Mouse (Mus musculus): ENCODE results near the gene Rora. TPM values are rescaled to one million over a fixed set of nuclear protein-coding genes. Genes with fewer than 3 reads are reported as not detected.

The Rora gene
- polyA plus RNA-seq, 1 experiment from 2014 or later, result 4.2 TPM

- Histone ChIP-seq H3K4me3 (no peak overlapping the region), H3K4me1 (replicated peaks) (peaks cover 11% of the 10 kb centered on the region), H3K27ac (no peak overlapping the region), H3K36me3 (no peaks in the 10 kb centered on the region), H3K9me3 (0 out of 2 replicates have a peak, but pooled peaks cover 2% of the 10 kb centered on the region), H3K27me3 (ENCODE audit: insufficient read depth, poor library complexity, severe bottlenecking) (peaks cover 18% of the 10 kb centered on the region; the same call in 1 of the 2 replicates)
- no peak for DNase-seq (ENCODE audit: low spot score)
- 93% methylated on average over 3 of the region's 3 CpGs for WGBS
Observed at GRCm38 (mm10) chr9:69285011-69285410, 631.4 kb downstream of the Rora start.

DNA sequence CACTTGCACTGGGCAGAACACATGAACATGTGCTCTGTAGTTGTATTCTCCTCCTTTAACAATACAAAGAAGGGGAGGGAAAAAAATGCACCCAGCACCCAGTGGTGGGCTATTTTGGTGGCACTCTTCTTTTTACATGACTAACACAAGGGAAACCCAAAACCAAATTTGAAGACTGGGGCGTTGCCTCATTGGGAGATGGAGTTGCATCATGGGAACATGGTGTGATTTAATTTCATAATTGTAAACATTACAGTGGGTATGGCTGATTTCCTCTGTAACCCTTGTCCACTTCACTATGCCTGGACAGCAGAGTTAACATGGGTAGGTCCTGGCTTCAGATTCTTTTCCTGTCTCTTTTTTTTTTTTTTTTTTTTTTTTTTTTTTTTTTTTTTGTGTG, 634.5 kb downstream of the Rora start:
- Histone ChIP-seq H3K27ac (no peak overlapping the region), H3K36me3 (no peaks in the 10 kb centered on the region), H3K27me3 (ENCODE audit: insufficient read depth, poor library complexity, severe bottlenecking) (peaks cover 49% of the 10 kb centered on the region), H3K4me1 (replicated peaks) (peaks cover 27% of the 10 kb centered on the region), H3K9me3 (no peaks in the 10 kb centered on the region), H3K4me3 (no peak overlapping the region)
- DNase-seq (ENCODE audit: low spot score), result no peak
- WGBS, result 88% methylated on average over 1 of the region's 1 CpGs

- peaks cover 27% of the 10 kb centered on the region for H3K4me1 ChIP-seq (replicated peaks)
- no peak overlapping the region for H3K27ac ChIP-seq
- peaks cover 54% of the 10 kb centered on the region for H3K27me3 ChIP-seq (ENCODE audit: insufficient read depth, poor library complexity, severe bottlenecking)
- no peak for DNase-seq (ENCODE audit: low spot score)
- H3K9me3 ChIP-seq, result no peaks in the 10 kb centered on the region
- no peak overlapping the region for H3K4me3 ChIP-seq
- H3K36me3 ChIP-seq, result no peaks in the 10 kb centered on the region
- 39% methylated on average over 5 of the region's 5 CpGs for WGBS
Observed at GRCm38 (mm10) chr9:69288586-69288985, 635.0 kb downstream of the Rora start.

- peak; percentile 81 for DNase-seq (ENCODE audit: low spot score)
- under 1% methylated on average over 59 of the region's 59 CpGs for WGBS
- peaks cover 58% of the 10 kb centered on the region for H3K27me3 ChIP-seq (ENCODE audit: insufficient read depth, poor library complexity, severe bottlenecking)
- H3K27ac ChIP-seq, result peak overlapping the region; percentile 85
- H3K4me1 ChIP-seq (replicated peaks), result peaks cover 27% of the 10 kb centered on the region
- no peaks in the 10 kb centered on the region for H3K9me3 ChIP-seq
- no peaks in the 10 kb centered on the region for H3K36me3 ChIP-seq
- H3K4me3 ChIP-seq, result peak overlapping the region; percentile 82
Observed at GRCm38 (mm10) chr9:69289056-69290017, 635.8 kb downstream of the Rora start.

DNA sequence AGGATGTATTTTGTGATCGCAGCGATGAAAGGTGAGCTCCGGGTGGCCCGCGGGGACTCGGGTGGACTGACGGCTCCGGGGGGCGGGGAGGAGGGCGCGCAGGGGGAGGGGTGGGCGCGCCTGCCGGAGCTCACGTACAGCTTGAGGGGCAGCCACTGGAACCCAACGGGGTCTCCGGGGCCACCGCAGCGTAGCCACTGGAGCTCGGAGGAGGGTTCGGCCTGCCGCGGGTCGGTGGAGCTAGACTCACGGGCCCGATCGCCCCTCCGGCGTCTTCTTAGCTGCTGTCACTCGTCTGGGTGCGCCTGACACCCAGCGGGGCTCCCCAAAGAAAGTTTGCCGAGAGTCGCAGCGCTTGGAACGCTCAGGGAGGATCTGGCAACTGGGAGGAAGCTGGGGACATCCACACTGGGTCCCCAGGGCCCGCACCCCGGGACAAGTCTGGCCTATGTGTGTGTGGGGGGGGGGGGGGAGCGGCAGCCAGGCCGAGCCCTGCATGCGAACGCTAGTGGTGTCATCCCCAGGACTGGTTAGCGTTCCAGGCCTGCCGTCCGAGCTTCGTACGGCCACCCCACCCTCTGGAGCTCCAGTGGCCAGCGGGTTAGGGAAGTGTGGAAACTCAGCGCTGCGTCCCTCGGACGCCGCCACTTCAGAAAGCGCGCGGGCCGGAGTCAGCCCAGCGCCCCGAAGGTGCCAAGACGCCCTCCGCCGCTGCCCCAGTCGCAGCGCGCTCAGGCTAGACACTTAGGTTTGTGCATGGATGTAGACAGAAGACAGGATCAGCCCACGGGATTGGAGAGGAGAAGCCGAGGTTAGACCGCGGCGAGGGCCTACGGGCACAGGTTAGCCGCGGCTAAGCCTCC, 636.7 kb downstream of the Rora start:
- H3K4me1 ChIP-seq (replicated peaks), result peaks cover 27% of the 10 kb centered on the region
- DNase-seq (ENCODE audit: low spot score), result peak; percentile 52
- H3K9me3 ChIP-seq, result no peaks in the 10 kb centered on the region
- H3K4me3 ChIP-seq, result peak overlapping the region; percentile 82
- H3K27ac ChIP-seq, result peak overlapping the region; percentile 85
- H3K36me3 ChIP-seq, result no peaks in the 10 kb centered on the region
- H3K27me3 ChIP-seq (ENCODE audit: insufficient read depth, poor library complexity, severe bottlenecking), result peaks cover 59% of the 10 kb centered on the region
- WGBS, result under 1% methylated on average over 73 of the region's 73 CpGs

GRCm38 (mm10) chr9:69290881-69291450, 637.4 kb downstream of the Rora start:
- under 1% methylated on average over 29 of the region's 29 CpGs for WGBS
- Histone ChIP-seq H3K9me3 (no peaks in the 10 kb centered on the region), H3K27ac (peak overlapping the region; percentile 85), H3K27me3 (ENCODE audit: insufficient read depth, poor library complexity, severe bottlenecking) (peaks cover 63% of the 10 kb centered on the region), H3K4me3 (peak overlapping the region; percentile 82), H3K4me1 (replicated peaks) (peaks cover 27% of the 10 kb centered on the region), H3K36me3 (no peaks in the 10 kb centered on the region)
- DNase-seq (ENCODE audit: low spot score), result peak; percentile 54

- DNase-seq (ENCODE audit: low spot score), result no peak
- H3K4me1 ChIP-seq (replicated peaks), result peaks cover 27% of the 10 kb centered on the region
- peak overlapping the region; percentile 82 for H3K4me3 ChIP-seq
- peaks cover 63% of the 10 kb centered on the region for H3K27me3 ChIP-seq (ENCODE audit: insufficient read depth, poor library complexity, severe bottlenecking)
- no peak overlapping the region for H3K27ac ChIP-seq
- WGBS, result 8% methylated on average over 13 of the region's 13 CpGs
- no peaks in the 10 kb centered on the region for H3K9me3 ChIP-seq
- H3K36me3 ChIP-seq, result no peaks in the 10 kb centered on the region
Observed at GRCm38 (mm10) chr9:69291451-69291850, 637.9 kb downstream of the Rora start.

DNA sequence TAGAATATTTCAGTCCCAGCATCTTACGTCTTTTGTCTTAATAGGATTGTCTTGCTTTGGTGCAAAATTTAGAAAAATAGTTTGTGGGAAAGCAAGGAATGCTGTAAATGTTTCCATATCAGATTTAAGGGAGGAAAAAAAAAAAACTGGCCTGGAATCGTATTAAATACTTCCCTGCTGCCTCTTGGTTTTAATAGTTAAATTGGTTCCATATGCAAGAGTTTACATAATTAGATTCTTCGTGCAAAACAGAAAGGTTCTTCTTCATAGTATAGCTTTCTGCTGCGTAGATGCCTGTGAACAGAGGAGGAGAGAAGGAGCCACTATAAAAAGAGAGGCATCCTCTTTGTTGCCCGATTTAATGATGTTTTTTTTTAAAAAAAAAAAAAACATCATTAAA, 638.8 kb downstream of the Rora start:
- Histone ChIP-seq H3K4me1 (replicated peaks) (peaks cover 27% of the 10 kb centered on the region), H3K27ac (no peak overlapping the region), H3K36me3 (no peaks in the 10 kb centered on the region), H3K27me3 (ENCODE audit: insufficient read depth, poor library complexity, severe bottlenecking) (peaks cover 63% of the 10 kb centered on the region), H3K4me3 (no peak overlapping the region), H3K9me3 (no peaks in the 10 kb centered on the region)
- WGBS, result 63% methylated on average over 5 of the region's 5 CpGs
- no peak for DNase-seq (ENCODE audit: low spot score)

DNA sequence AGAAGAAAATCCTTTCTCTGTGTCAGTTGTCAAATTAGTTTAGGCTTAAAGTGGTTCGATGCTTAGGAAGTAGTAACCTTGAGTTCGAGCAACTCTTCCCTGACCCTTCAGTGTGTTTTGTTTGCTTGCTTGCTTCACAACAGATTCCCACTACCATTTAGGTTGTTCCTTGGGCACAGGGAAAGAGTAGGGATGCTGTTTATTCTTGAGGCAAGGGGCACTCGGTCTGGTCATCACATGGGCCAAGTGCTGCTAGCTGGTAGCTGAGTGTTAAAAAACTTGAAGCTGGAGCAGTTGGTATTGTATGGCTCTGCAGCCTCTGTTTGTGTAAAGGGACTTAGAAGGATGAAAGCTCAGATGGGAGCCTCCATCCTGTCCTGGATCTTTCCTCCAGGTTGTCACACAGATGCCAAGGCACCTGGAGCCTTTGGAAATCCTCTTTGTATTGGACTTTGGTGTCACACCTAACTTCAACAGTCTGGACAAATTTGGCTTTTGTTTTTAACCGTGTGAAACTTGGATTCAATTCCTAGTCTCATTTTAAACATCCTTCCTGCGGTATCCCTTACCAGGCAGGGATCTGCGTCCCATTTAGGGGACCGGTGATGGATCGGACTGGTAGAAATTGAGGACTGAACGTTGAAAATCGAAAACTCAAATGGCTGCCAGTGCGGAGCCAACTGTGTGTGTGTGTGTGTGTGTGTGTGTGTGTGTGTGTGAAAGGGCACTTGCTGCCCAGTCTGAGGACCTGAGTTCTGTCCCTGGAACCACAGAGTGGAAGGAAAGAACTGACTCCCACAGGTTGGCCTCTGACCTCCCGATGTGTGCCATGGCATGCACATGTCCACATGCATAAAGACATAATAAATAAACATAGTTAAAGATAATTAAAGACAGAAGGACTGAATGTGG, 639.4 kb downstream of the Rora start:
- Histone ChIP-seq H3K9me3 (no peaks in the 10 kb centered on the region), H3K36me3 (no peaks in the 10 kb centered on the region), H3K27ac (no peak overlapping the region), H3K4me1 (replicated peaks) (peaks cover 27% of the 10 kb centered on the region), H3K4me3 (no peak overlapping the region), H3K27me3 (ENCODE audit: insufficient read depth, poor library complexity, severe bottlenecking) (peaks cover 56% of the 10 kb centered on the region)
- WGBS, result 78% methylated on average over 12 of the region's 12 CpGs
- DNase-seq (ENCODE audit: low spot score), result no peak

GRCm38 (mm10) chr9:69293688-69294074, 640.1 kb downstream of the Rora start:
- no peaks in the 10 kb centered on the region for H3K9me3 ChIP-seq
- no peak overlapping the region for H3K27ac ChIP-seq
- peaks cover 52% of the 10 kb centered on the region for H3K27me3 ChIP-seq (ENCODE audit: insufficient read depth, poor library complexity, severe bottlenecking)
- no peak for DNase-seq (ENCODE audit: low spot score)
- peaks cover 27% of the 10 kb centered on the region for H3K4me1 ChIP-seq (replicated peaks)
- 68% methylated on average over 8 of the region's 8 CpGs for WGBS
- H3K4me3 ChIP-seq, result no peak overlapping the region
- no peaks in the 10 kb centered on the region for H3K36me3 ChIP-seq

- peaks cover 22% of the 10 kb centered on the region for H3K4me1 ChIP-seq (replicated peaks)
- DNase-seq (ENCODE audit: low spot score), result no peak
- 89% methylated on average over 5 of the region's 5 CpGs for WGBS
Observed at GRCm38 (mm10) chr9:69294426-69294825, 640.8 kb downstream of the Rora start.

DNA sequence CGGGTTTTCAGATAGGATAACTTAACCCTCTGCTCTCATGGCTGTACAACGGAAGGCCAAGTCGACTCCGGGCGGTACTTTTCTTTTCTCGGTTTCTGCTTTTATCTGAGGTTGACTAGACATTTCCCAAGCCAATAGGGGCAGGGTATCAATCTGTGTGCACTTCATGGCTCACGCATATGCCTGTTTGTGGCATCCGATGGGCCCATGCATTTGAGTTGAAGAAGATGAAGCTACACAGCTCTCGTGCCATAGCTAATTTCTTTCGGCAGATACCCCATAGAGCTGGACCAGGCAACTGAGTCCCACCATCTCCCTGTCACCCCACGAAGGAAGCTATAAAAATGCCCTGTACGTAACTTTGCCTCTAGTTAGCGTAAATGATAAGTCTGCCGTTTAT, 641.3 kb downstream of the Rora start:
- 92% methylated on average over 14 of the region's 14 CpGs for whole genome bisulfite sequencing
- Histone ChIP-seq H3K9me3 (no peaks in the 10 kb centered on the region), H3K4me1 (replicated peaks) (peaks cover 18% of the 10 kb centered on the region), H3K36me3 (no peaks in the 10 kb centered on the region), H3K27me3 (ENCODE audit: insufficient read depth, poor library complexity, severe bottlenecking) (peaks cover 51% of the 10 kb centered on the region), H3K4me3 (no peak overlapping the region), H3K27ac (no peak overlapping the region)
- no peak for DNase-seq (ENCODE audit: low spot score)

More at GRCm38 (mm10) chr9:69294426-69294825, 640.8 kb downstream of the Rora start:
- Histone ChIP-seq H3K36me3 (no peaks in the 10 kb centered on the region), H3K9me3 (no peaks in the 10 kb centered on the region), H3K27me3 (ENCODE audit: insufficient read depth, poor library complexity, severe bottlenecking) (peaks cover 49% of the 10 kb centered on the region), H3K4me3 (no peak overlapping the region), H3K27ac (no peak overlapping the region)

Data from hindbrain, embryonic 10.5 days (tissue).